Mouse (Mus musculus): ENCODE measurements around the gene Olah.

DNA sequence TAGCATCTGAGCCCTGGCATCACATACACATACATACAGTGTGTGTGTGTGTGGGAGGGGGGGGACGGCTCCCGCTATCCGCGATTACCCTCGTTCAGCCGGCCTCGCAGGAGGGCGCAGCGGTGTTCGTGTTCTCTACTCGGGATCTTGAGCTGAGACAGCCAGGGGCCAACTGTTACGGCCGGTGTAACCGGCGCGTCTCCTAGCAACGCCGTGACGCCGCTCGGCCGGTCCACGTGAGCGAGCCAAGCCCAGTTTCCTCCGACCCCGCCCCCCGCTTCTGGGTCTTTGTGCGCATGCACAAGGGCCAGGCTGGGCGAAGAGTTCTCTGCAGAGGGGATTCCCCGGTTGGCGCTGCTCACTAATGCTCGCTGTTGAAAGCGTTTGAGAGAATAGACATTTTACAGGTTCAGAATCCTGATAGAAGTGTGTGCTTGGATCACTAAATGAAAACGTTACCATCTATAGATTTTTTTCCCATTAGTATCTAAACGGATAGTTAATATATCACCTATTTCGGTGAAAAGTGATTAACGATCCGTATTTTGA lies 21.9 kb upstream of the Olah start:
- peak; percentile 99 for TF ChIP-seq POLR2A (IDR thresholded peaks at IDR 0.05; ENCODE audit: control insufficient read depth, low read depth, low read length)
- TF ChIP-seq CTCF (IDR thresholded peaks at IDR 0.05; ENCODE audit: control insufficient read depth, insufficient read depth, insufficient replicate concordance, low read depth, low read length), result no peak

Measured in testis, adult 2 months (tissue).